Mouse (Mus musculus) splenic B cell, adult 2 months (primary cell): ENCODE measurements around the gene Sh3glb1.

Source experiments
- DNase-seq: peaks from one replicate; pipeline ENCODE4 v3.0.0-alpha.2; 2011; ENCODE audit warnings: low read depth, low spot score
- H3K27me3 ChIP-seq: 2 replicates; pipeline ENCODE4 v1.6.1; 2012; ENCODE audit warnings: mild to moderate bottlenecking, low read length, moderate library complexity, mixed read lengths; ENCODE audit not compliant: control insufficient read depth, poor library complexity, insufficient read depth, severe bottlenecking
- H3K36me3 ChIP-seq: 2 replicates; pipeline ENCODE4 v1.6.1; 2012; ENCODE audit warnings: mild to moderate bottlenecking, low read length, moderate library complexity, mixed read lengths; ENCODE audit not compliant: control insufficient read depth, poor library complexity, insufficient read depth, severe bottlenecking

Gene Sh3glb1

DNA sequence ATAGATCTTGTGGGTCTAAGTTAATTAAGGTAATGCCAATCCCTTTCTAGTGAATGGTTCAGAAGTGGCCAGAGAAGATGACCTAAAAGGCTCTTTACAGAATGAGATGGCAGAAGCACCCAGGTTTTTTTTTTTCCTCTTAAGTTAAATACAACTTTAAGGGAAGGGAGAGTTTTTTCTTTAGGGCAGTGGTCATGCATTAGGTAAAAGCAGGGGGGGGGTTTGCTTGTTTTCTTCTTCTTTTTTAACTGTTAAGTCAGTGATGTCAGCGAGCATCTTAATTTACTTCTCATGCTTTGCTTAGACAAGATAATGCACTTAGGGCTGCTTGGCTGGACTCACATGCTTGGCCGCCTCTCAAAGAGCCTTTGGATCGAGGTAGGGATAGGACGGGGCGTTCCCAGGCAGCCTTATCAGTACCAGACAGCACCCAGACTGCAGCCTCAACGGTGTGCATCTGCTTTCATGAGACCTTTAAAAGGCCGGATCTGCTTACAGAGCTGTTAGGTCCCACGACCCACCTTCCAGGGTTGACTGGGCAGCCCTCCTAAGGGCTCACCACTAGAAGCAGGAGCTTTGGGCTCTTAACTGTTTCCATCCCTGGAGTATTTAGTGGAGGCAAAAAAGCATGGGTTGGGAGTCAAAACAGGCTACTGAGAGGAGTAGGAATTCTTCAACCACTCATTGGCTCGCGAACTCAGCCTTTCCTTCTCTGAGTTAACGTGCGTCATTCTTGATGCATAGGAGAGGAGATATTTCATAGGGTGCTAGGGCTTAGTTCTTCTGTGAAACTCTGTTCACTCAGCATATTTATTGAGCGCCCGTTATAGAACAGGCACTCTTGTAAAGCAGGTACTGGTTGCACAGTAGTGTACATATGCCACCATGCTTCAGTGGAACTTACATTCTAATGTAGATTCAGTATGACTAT, 49.9 kb downstream of the Sh3glb1 start:
- no peak for DNase-seq
- H3K27me3 ChIP-seq, result peaks cover 2% of the 10 kb centered on the region; the same call in 1 of the 2 replicates
- no peaks in the 10 kb centered on the region for H3K36me3 ChIP-seq

- H3K27me3 ChIP-seq, result peaks cover 2% of the 10 kb centered on the region; the same call in 1 of the 2 replicates
Measured at GRCm38 (mm10) chr3:144669457-144669864, 50.7 kb downstream of the Sh3glb1 start.

GRCm38 (mm10) chr3:144668949-144669348, 51.2 kb downstream of the Sh3glb1 start:
- Histone ChIP-seq H3K36me3 (no peaks in the 10 kb centered on the region), H3K27me3 (peaks cover 2% of the 10 kb centered on the region; the same call in 1 of the 2 replicates)
- DNase-seq, result no peak

More at GRCm38 (mm10) chr3:144669457-144669864, 50.7 kb downstream of the Sh3glb1 start:
- no peaks in the 10 kb centered on the region for H3K36me3 ChIP-seq
- DNase-seq, result no peak

- no peaks in the 10 kb centered on the region for H3K36me3 ChIP-seq
- no peak for DNase-seq
- peaks cover 2% of the 10 kb centered on the region; the same call in 1 of the 2 replicates for H3K27me3 ChIP-seq
Measured at GRCm38 (mm10) chr3:144668039-144668438, 52.1 kb downstream of the Sh3glb1 start.

- no peak for DNase-seq
- Histone ChIP-seq H3K36me3 (no peaks in the 10 kb centered on the region), H3K27me3 (peaks cover 2% of the 10 kb centered on the region)
Measured at GRCm38 (mm10) chr3:144664363-144665299, 55.5 kb downstream of the Sh3glb1 start.

GRCm38 (mm10) chr3:144663415-144664093, 56.6 kb downstream of the Sh3glb1 start:
- DNase-seq, result no peak
- H3K27me3 ChIP-seq, result peaks cover 2% of the 10 kb centered on the region
- no peaks in the 10 kb centered on the region for H3K36me3 ChIP-seq

GRCm38 (mm10) chr3:144662215-144662852, 57.8 kb downstream of the Sh3glb1 start:
- no peak for DNase-seq
- Histone ChIP-seq H3K27me3 (peaks cover 2% of the 10 kb centered on the region), H3K36me3 (no peaks in the 10 kb centered on the region)

DNA sequence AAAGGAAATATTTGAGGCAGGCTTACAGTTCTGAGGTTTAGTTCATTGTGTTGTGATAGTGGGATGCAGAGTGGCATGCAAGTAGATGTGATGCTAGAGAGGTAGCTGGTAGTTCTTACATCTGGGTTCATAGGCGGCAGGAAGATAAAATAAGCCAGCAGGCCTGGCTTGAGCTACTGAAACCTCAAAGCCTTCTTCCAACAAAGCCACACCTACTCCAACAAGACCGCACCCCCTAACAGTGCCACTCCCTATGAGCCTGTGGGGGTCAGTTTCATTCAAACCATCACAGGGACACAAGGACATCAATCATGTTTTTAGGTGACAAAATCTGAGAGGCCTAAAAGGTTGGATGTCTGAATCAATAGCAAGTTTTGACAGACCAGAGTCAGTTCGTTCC, 58.7 kb downstream of the Sh3glb1 start:
- no peaks in the 10 kb centered on the region for H3K36me3 ChIP-seq
- H3K27me3 ChIP-seq, result no peaks in the 10 kb centered on the region; the same call in 1 of the 2 replicates
- no peak for DNase-seq

DNA sequence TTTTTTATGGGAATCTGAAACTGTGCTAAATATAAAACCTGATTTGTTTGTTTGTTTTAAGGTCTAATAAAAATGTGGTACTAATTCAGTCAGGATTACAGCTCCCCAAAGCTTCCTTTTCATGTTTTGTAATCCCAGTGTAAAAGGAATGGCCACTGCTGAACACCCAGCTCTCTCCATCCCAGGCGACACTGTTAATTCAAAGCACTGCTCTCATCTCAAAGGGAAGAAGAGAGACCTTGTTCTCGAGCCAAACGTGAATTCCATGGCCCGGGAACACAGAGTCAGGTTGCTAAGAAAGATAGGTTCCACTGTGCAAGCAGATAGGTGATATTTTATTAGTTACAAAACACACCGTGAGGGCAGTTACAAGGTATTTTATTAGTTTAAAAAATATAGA, 75.9 kb downstream of the Sh3glb1 start:
- H3K36me3 ChIP-seq, result no peaks in the 10 kb centered on the region
- DNase-seq, result no peak
- H3K27me3 ChIP-seq, result no peaks in the 10 kb centered on the region

- no peaks in the 10 kb centered on the region for H3K36me3 ChIP-seq
- no peaks in the 10 kb centered on the region for H3K27me3 ChIP-seq
- DNase-seq, result no peak
Measured at GRCm38 (mm10) chr3:144643301-144643871, 76.7 kb downstream of the Sh3glb1 start.

DNA sequence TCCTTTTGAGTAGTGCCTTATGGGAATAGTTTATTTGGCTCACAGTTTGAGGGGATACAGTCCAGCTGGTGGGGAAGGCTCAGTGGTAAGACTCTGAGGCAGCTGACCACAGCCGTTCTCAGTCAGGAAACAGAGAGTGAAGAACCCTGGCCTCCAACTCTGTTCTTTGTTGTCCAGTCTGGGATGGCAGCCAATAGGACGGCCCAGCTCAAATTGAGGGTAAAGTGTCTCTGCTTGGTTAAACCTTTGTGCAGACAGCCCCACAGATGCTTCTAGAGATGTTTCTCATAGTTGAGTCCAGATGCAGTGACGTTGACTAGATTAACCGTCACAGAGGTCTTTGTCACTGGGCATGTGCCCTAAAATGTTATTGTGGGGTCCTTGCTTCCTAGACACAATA, 78.0 kb downstream of the Sh3glb1 start:
- no peaks in the 10 kb centered on the region for H3K27me3 ChIP-seq
- DNase-seq, result no peak

DNA sequence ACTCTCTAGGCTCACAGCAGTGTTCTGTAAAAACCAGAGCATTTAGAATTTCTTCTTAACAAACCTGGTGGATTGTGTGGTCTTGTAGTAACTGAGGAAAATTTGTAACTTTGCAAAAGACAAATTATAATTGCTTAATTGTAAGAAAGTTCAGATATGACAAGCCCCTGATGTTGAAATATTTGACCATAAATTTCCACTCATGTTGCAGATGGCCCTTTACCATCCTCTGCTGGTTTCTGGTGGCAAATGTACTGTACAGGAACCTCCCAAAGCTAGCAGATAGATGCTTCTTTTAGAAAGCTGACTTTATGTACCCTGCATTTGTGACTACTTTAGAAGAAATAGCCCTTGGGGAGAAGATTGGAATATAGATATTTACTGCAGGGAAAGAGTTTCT, 80.1 kb downstream of the Sh3glb1 start:
- DNase-seq, result no peak
- H3K36me3 ChIP-seq, result no peaks in the 10 kb centered on the region
- H3K27me3 ChIP-seq, result no peaks in the 10 kb centered on the region

More for the DNA sequence above, 78.0 kb downstream of the Sh3glb1 start:
- H3K36me3 ChIP-seq, result no peaks in the 10 kb centered on the region

DNA sequence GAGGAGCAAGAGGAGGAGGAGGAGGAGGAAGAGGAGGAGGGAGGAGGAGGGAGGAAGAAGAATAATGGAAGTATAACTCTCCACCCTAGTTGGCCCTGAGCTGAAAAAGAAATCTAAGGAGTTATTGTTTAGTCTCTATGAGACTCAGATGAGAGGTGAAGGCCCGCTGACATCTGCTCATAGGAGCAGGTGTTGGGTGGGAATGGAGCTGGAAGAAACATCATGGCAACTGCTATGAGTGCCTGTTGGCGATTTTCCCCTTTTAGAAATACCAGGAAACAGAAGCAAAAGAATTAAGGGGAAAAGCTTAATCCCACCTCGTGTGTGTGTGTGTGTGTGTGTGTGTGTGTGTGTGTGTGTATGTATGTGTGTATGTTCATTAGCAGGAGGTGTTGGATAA, 80.7 kb downstream of the Sh3glb1 start:
- DNase-seq, result no peak
- Histone ChIP-seq H3K27me3 (no peaks in the 10 kb centered on the region), H3K36me3 (no peaks in the 10 kb centered on the region)

GRCm38 (mm10) chr3:144638110-144638509, 82.0 kb downstream of the Sh3glb1 start:
- Histone ChIP-seq H3K36me3 (no peaks in the 10 kb centered on the region), H3K27me3 (no peaks in the 10 kb centered on the region)
- no peak for DNase-seq
